Mouse (Mus musculus): ENCODE results near the gene Scrn1. TPM values are rescaled to one million over a fixed set of nuclear protein-coding genes. Genes with fewer than 3 reads are reported as not detected.

Gene Scrn1
- polyA plus RNA-seq, 1 experiment = 12.7 TPM

DNA sequence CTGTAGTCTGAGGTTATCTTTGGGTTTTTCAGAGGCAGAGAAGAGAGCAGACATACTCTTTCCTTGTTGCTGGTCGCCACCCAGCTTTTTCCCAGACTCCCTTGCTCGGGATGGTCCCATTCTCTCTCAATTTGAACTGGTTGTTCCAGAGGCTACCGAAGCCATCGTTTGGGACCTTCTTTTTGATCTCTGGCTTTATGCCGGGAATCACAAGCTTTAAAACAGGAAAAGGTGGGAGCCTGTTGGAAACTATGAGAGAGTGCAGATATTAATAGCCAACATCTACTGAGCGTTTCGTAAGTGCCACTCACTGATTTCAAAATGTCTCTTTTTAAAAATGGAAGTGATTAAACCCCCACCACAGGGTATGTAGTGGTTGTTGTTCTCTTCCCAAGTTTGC, 94.4 kb downstream of the Scrn1 start:
- no peak overlapping the region for H3K4me3 ChIP-seq (replicated peaks; ENCODE audit: extremely low read depth, low read depth, low read length)
- 40% methylated on average over 7 of the region's 7 CpGs for WGBS
- DNase-seq = no peak
- peaks cover 4% of the 10 kb centered on the region; the same call in 1 of the 2 replicates for H3K4me1 ChIP-seq (ENCODE audit: control insufficient read depth, insufficient read depth, low read length)
- no peak for TF ChIP-seq POLR2A (IDR thresholded peaks at IDR 0.05; ENCODE audit: borderline replicate concordance, extremely low read depth, low read depth, low read length)
- no peak for TF ChIP-seq CTCF (IDR thresholded peaks at IDR 0.05; ENCODE audit: insufficient read depth, low read length)

DNA sequence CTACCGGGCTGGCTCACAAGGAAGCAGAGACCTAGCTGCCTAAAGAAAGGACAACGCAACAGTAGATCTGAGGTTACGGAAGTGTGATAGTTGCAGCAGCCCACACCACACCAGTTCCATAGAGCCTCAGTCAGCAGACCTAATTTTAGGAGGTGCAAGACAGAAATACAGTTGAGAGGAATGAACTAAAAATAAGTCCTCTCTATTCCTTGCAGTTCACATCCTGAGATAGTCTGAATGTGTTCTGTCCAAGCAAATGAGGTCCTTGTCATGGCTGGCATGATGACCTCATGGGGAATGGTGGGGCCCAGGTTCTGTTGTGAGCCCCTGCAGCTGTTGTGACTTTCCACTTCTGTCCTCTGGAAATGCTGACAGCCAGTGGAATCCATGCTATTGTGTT, 98.9 kb downstream of the Scrn1 start:
- no peak for DNase-seq
- TF ChIP-seq POLR2A (IDR thresholded peaks at IDR 0.05; ENCODE audit: borderline replicate concordance, extremely low read depth, low read depth, low read length) (no peak), CTCF (IDR thresholded peaks at IDR 0.05; ENCODE audit: insufficient read depth, low read length) (no peak)
- 84% methylated on average over 3 of the region's 3 CpGs for WGBS
- Histone ChIP-seq H3K4me3 (replicated peaks; ENCODE audit: extremely low read depth, low read depth, low read length) (no peak overlapping the region), H3K4me1 (ENCODE audit: control insufficient read depth, insufficient read depth, low read length) (peaks cover 3% of the 10 kb centered on the region; the same call in 1 of the 2 replicates)

DNA sequence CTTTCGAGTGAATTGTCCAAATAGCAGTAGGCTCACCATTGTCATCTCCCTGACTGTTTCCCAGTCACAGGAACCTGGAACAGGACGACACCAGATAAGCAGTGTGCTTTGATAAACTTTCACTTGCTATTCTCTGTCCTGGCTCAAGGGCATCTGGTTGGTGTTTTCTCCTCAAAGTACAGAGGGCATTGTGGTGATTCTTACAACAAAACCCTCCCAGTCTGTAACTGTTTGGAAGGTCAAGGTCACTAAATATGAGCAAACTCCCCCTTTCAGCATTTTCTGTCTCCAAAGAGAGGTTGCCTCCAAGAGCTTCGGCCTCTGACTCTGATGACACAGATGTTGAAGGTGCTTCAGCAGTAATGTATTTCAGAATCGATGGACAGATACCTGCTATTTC, 101.4 kb downstream of the Scrn1 start:
- Histone ChIP-seq H3K4me3 (replicated peaks; ENCODE audit: extremely low read depth, low read depth, low read length) (no peak overlapping the region), H3K4me1 (ENCODE audit: control insufficient read depth, insufficient read depth, low read length) (peaks cover 5% of the 10 kb centered on the region)
- 68% methylated on average over 4 of the region's 4 CpGs for WGBS
- TF ChIP-seq POLR2A (IDR thresholded peaks at IDR 0.05; ENCODE audit: borderline replicate concordance, extremely low read depth, low read depth, low read length) (no peak), CTCF (IDR thresholded peaks at IDR 0.05; ENCODE audit: insufficient read depth, low read length) (no peak)
- no peak for DNase-seq

DNA sequence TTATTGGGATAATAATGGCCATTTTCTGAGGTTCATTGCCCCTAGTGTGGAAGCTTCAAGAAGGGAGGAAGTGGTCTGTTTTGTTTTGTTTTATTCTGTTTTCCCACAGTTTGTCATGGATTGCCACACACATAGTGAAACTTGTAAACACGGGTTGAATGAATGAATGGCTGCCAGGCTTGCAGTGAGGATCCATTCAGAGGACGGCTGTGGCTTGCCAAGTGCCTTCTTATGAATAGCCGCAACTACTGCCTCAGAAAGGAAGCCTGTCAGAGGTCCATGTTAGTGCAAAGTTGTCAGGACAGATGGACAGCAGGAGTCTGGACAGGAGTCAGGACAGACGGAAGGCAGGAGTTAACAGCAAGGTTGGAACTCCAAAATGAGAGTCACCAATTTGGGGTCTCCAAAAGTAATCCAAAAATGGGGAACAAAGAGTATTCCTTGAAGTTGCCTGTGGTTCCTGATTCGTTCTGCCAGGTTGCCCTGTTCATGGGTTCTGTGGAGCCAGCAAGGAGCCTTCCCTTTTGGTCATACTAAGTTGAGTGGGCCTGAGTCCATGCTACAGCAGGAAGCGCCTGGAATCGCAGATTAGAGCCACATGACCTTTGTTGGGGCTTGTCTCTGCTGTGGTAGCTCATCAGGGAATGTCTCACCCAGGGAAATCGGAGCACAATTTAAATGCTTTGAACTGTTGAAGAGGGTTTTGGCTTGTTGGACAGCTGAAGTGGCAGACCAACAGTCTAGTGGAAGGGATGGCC, 102.4 kb downstream of the Scrn1 start:
- Histone ChIP-seq H3K4me1 (ENCODE audit: control insufficient read depth, insufficient read depth, low read length) (peaks cover 5% of the 10 kb centered on the region), H3K4me3 (replicated peaks; ENCODE audit: extremely low read depth, low read depth, low read length) (no peak overlapping the region)
- no peak for TF ChIP-seq CTCF (IDR thresholded peaks at IDR 0.05; ENCODE audit: insufficient read depth, low read length)
- 40% methylated on average over 8 of the region's 8 CpGs for WGBS
- peak; percentile 15 for DNase-seq

GRCm38 (mm10) chr6:54462766-54463165, 103.5 kb downstream of the Scrn1 start:
- WGBS = 88% methylated on average over 6 of the region's 6 CpGs
- H3K4me1 ChIP-seq (ENCODE audit: control insufficient read depth, insufficient read depth, low read length) = peaks cover 5% of the 10 kb centered on the region
- TF ChIP-seq POLR2A (IDR thresholded peaks at IDR 0.05; ENCODE audit: borderline replicate concordance, extremely low read depth, low read depth, low read length) = no peak
- TF ChIP-seq CTCF (IDR thresholded peaks at IDR 0.05; ENCODE audit: insufficient read depth, low read length) = no peak

DNA sequence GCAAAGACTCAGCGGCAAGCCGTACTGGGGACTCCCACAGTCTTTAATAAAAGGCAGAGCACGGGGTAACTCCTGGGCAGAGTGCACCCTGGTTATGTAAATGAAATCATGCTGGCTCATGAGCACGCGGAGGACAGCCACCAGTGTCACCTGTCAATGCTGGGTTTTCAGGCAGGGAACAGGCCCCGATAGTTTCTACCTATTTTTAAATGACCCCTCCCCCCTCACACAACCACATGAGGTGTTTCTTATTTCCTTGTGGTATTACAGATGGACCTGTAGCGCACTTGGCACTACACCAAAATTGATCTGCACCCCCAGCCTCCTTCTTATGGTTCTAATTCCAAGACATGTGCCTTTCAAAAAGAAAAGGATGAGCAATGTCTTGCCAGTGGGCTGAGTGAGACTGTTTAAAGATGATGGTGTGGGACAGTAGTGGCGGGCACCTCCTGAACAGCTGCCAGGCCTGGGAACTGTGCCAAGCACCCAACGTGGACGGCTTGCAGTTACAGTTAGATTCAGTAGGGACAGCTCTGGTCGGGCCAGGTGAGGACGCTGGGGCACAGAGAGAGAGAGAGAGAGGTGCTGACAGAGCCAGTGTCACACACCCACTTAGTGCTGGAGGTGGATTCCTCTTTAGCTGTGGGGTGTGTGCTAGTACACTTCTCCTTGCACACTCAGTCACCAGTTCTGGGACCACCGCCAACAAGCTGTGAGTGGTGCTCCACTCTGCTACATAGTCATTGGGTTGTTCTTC, 105.2 kb downstream of the Scrn1 start:
- TF ChIP-seq POLR2A (IDR thresholded peaks at IDR 0.05; ENCODE audit: borderline replicate concordance, extremely low read depth, low read depth, low read length) (no peak), CTCF (IDR thresholded peaks at IDR 0.05; ENCODE audit: insufficient read depth, low read length) (no peak)
- peak; percentile 38 for DNase-seq
- H3K4me1 ChIP-seq (ENCODE audit: control insufficient read depth, insufficient read depth, low read length) = peaks cover 5% of the 10 kb centered on the region
- H3K4me3 ChIP-seq (replicated peaks; ENCODE audit: extremely low read depth, low read depth, low read length) = no peak overlapping the region
- WGBS = 57% methylated on average over 13 of the region's 13 CpGs

More at GRCm38 (mm10) chr6:54462766-54463165, 103.5 kb downstream of the Scrn1 start:
- no peak overlapping the region for H3K4me3 ChIP-seq (replicated peaks; ENCODE audit: extremely low read depth, low read depth, low read length)
- no peak for DNase-seq

GRCm38 (mm10) chr6:54460172-54460914, 105.9 kb downstream of the Scrn1 start:
- Histone ChIP-seq H3K4me1 (ENCODE audit: control insufficient read depth, insufficient read depth, low read length) (peaks cover 5% of the 10 kb centered on the region), H3K4me3 (replicated peaks; ENCODE audit: extremely low read depth, low read depth, low read length) (no peak overlapping the region)
- TF ChIP-seq CTCF (IDR thresholded peaks at IDR 0.05; ENCODE audit: insufficient read depth, low read length) (no peak), POLR2A (IDR thresholded peaks at IDR 0.05; ENCODE audit: borderline replicate concordance, extremely low read depth, low read depth, low read length) (no peak)
- 86% methylated on average over 6 of the region's 6 CpGs for WGBS
- no peak for DNase-seq

- WGBS = 58% methylated on average over 7 of the region's 7 CpGs
- DNase-seq = no peak
Observed at GRCm38 (mm10) chr6:54459661-54460060, 106.6 kb downstream of the Scrn1 start.

More at GRCm38 (mm10) chr6:54459661-54460060, 106.6 kb downstream of the Scrn1 start:
- TF ChIP-seq POLR2A (IDR thresholded peaks at IDR 0.05; ENCODE audit: borderline replicate concordance, extremely low read depth, low read depth, low read length) (no peak), CTCF (IDR thresholded peaks at IDR 0.05; ENCODE audit: insufficient read depth, low read length) (no peak)
- peaks cover 5% of the 10 kb centered on the region for H3K4me1 ChIP-seq (ENCODE audit: control insufficient read depth, insufficient read depth, low read length)
- no peak overlapping the region for H3K4me3 ChIP-seq (replicated peaks; ENCODE audit: extremely low read depth, low read depth, low read length)

Other genes starting within 250 kb of the Scrn1 start
- 3.5 TPM in 2 replicates for gene Prr15, start 240.7 kb downstream of the Scrn1 start, polyA plus RNA-seq (2012; rRNA removed)
- gene Wipf3, start 136.9 kb downstream of the Scrn1 start, polyA plus RNA-seq (2012; rRNA removed) = 4.6 and 5.0 TPM in 2 replicates
- gene Plekha8, start 28.6 kb upstream of the Scrn1 start, polyA plus RNA-seq (2012; rRNA removed) = 3.6 and 4.5 TPM in 2 replicates
- gene Fkbp14, start 30.8 kb upstream of the Scrn1 start, polyA plus RNA-seq (2012; rRNA removed) = 4.1 and 6.1 TPM in 2 replicates
- 9.3 and 9.5 TPM in 2 replicates for gene Mturn, start 115.1 kb upstream of the Scrn1 start, polyA plus RNA-seq (2012; rRNA removed)

Measured in lung, adult 2 months (tissue).